17 mouse cellular contexts compared by ENCODE assay signal in genomic region chr4:111136217-111137147, GRCm38 (mm10).
DNase-seq lines count a peak whose midpoint lies in the region; ATAC-seq and TF ChIP-seq lines count a peak whose summit lies in the region.
"Had no signal": no experiment of that assay in that cellular context is flagged by ENCODE, and none has a peak within 500 bp of the region (broad histone marks: within the 10 kb centered on the region; RNA-seq: fewer than 3 reads in every experiment).

No protein-coding gene starts in this region.

- peak; percentile 57 for TF ChIP-seq CTCF in hindbrain, postnatal 0 days (IDR thresholded peaks at IDR 0.05; ENCODE audit: low read depth)

- H3K9me3 ChIP-seq in hindbrain, postnatal 0 days (ENCODE audit: low read length), result no peaks in the 10 kb centered on the region
- no peaks in the 10 kb centered on the region for H3K9me3 ChIP-seq in hindbrain, embryonic 16.5 days (ENCODE audit: control insufficient read depth, low read length)
- H3K9me3 ChIP-seq in midbrain, embryonic 11.5 days (ENCODE audit: control insufficient read depth, low read length), result no peaks in the 10 kb centered on the region
- no peaks in the 10 kb centered on the region for H3K9me3 ChIP-seq in midbrain, embryonic 10.5 days (replicated peaks)
- H3K9me3 ChIP-seq: forebrain, embryonic 15.5 days; heart, embryonic 13.5 days; hindbrain, embryonic 10.5 days; liver, embryonic 12.5 days had no signal

- WGBS in hindbrain, postnatal 0 days, result 69% methylated on average over 3 of the region's 3 CpGs
- WGBS in hindbrain, embryonic 16.5 days, result 70% methylated on average over 3 of the region's 3 CpGs
- WGBS in midbrain, embryonic 11.5 days, result 60% methylated on average over 3 of the region's 3 CpGs
- 71% methylated on average over 3 of the region's 3 CpGs for WGBS in midbrain, embryonic 10.5 days

- no peaks in the 10 kb centered on the region for H3K36me3 ChIP-seq in hindbrain, postnatal 0 days (ENCODE audit: insufficient read depth, low read length)
- no peaks in the 10 kb centered on the region for H3K36me3 ChIP-seq in hindbrain, embryonic 16.5 days (ENCODE audit: control insufficient read depth, insufficient read depth, low read length)
- H3K36me3 ChIP-seq in midbrain, embryonic 11.5 days (ENCODE audit: control insufficient read depth, insufficient read depth, low read length), result no peaks in the 10 kb centered on the region
- no peaks in the 10 kb centered on the region for H3K36me3 ChIP-seq in midbrain, embryonic 10.5 days
- H3K36me3 ChIP-seq: forebrain, embryonic 15.5 days; heart, embryonic 13.5 days; hindbrain, embryonic 10.5 days; liver, embryonic 12.5 days had no signal

- DNase-seq in hindbrain, postnatal 0 days (ENCODE audit: low spot score), result peak; percentile 38
- DNase-seq in midbrain, embryonic 11.5 days (ENCODE audit: low spot score, missing footprints), result no peak
- no peak for DNase-seq in midbrain, embryonic 10.5 days (ENCODE audit: low spot score)
- peak; percentile 21 for DNase-seq in mesoderm, embryonic 11.5 days (ENCODE audit: low read depth, low spot score)
- DNase-seq in T-cell, adult 2 months (ENCODE audit: low spot score), result no peak
- no peak for DNase-seq in cerebellum, postnatal 25 days
- DNase-seq in cerebellum, adult 11 months, result no peak
- DNase-seq: cerebellum, adult 9-10 months; gastrocnemius, postnatal 25 days; right cerebral cortex, postnatal 14 days had no signal

- no peak overlapping the region for H3K4me3 ChIP-seq in hindbrain, postnatal 0 days (ENCODE audit: low read length)
- no peak overlapping the region for H3K4me3 ChIP-seq in hindbrain, embryonic 16.5 days (ENCODE audit: low read length)
- H3K4me3 ChIP-seq in midbrain, embryonic 11.5 days (ENCODE audit: low read depth, low read length), result no peak overlapping the region
- H3K4me3 ChIP-seq in midbrain, embryonic 10.5 days, result no peak overlapping the region
- H3K4me3 ChIP-seq: forebrain, embryonic 15.5 days; heart, embryonic 13.5 days; hindbrain, embryonic 10.5 days; liver, embryonic 12.5 days had no signal

- H3K27ac ChIP-seq in hindbrain, postnatal 0 days, result no peak overlapping the region
- H3K27ac ChIP-seq in hindbrain, embryonic 16.5 days (ENCODE audit: low read depth, low read length), result no peak overlapping the region
- H3K27ac ChIP-seq in midbrain, embryonic 11.5 days (ENCODE audit: low read depth, low read length), result no peak overlapping the region
- H3K27ac ChIP-seq in midbrain, embryonic 10.5 days (replicated peaks), result no peak overlapping the region
- H3K27ac ChIP-seq: forebrain, embryonic 15.5 days; heart, embryonic 13.5 days; hindbrain, embryonic 10.5 days; liver, embryonic 12.5 days had no signal

- H3K9ac ChIP-seq in hindbrain, postnatal 0 days (replicated peaks; ENCODE audit: low read length), result no peak overlapping the region
- H3K9ac ChIP-seq in hindbrain, embryonic 16.5 days (ENCODE audit: low read depth, low read length), result no peak overlapping the region
- H3K9ac ChIP-seq in midbrain, embryonic 11.5 days (ENCODE audit: low read length), result no peak overlapping the region
- H3K9ac ChIP-seq: forebrain, embryonic 15.5 days; heart, embryonic 13.5 days; liver, embryonic 12.5 days had no signal

- no peak overlapping the region for H3K4me2 ChIP-seq in hindbrain, postnatal 0 days (ENCODE audit: low read depth, low read length)
- H3K4me2 ChIP-seq in hindbrain, embryonic 16.5 days (ENCODE audit: low read length), result no peak overlapping the region
- H3K4me2 ChIP-seq in midbrain, embryonic 11.5 days, result no peak overlapping the region
- H3K4me2 ChIP-seq: forebrain, embryonic 15.5 days; heart, embryonic 13.5 days; liver, embryonic 12.5 days had no signal

- no peaks in the 10 kb centered on the region for H3K4me1 ChIP-seq in hindbrain, postnatal 0 days (ENCODE audit: insufficient read depth, low read length)
- no peaks in the 10 kb centered on the region for H3K4me1 ChIP-seq in hindbrain, embryonic 16.5 days (ENCODE audit: control insufficient read depth, insufficient read depth, low read depth, low read length)
- H3K4me1 ChIP-seq in midbrain, embryonic 11.5 days (ENCODE audit: control insufficient read depth, insufficient read depth, low read length), result no peaks in the 10 kb centered on the region
- H3K4me1 ChIP-seq in midbrain, embryonic 10.5 days, result peaks cover 19% of the 10 kb centered on the region
- H3K4me1 ChIP-seq: forebrain, embryonic 15.5 days; heart, embryonic 13.5 days; liver, embryonic 12.5 days had no signal

- H3K27me3 ChIP-seq in hindbrain, postnatal 0 days (ENCODE audit: insufficient read depth, low read length), result no peaks in the 10 kb centered on the region
- no peaks in the 10 kb centered on the region for H3K27me3 ChIP-seq in hindbrain, embryonic 16.5 days (replicated peaks; ENCODE audit: control insufficient read depth, insufficient read depth, low read length)
- H3K27me3 ChIP-seq in midbrain, embryonic 11.5 days (ENCODE audit: control insufficient read depth, insufficient read depth, low read length), result no peaks in the 10 kb centered on the region
- no peaks in the 10 kb centered on the region for H3K27me3 ChIP-seq in midbrain, embryonic 10.5 days (ENCODE audit: low read depth, poor library complexity, severe bottlenecking)
- H3K27me3 ChIP-seq: forebrain, embryonic 15.5 days; heart, embryonic 13.5 days; liver, embryonic 12.5 days had no signal

- ATAC-seq in hindbrain, postnatal 0 days, result peak; percentile 67; the same call in 1 of the 2 replicates
- no peak for ATAC-seq in hindbrain, embryonic 16.5 days
- ATAC-seq in midbrain, embryonic 11.5 days (ENCODE audit: low FRiP score), result peak; percentile 67; the same call in 1 of the 2 replicates
- ATAC-seq: forebrain, embryonic 15.5 days; intestine, embryonic 16.5 days; liver, embryonic 12.5 days; lung, postnatal 0 days had no signal

Comparison
In these comparisons a context has a peak if more than half of its experiments do, and no peak if none do; other contexts are left out.
1. DNase-seq: peak in hindbrain, postnatal 0 days (single experiment) and mesoderm, embryonic 11.5 days (single experiment); none in midbrain, embryonic 11.5 days (single experiment), midbrain, embryonic 10.5 days (single experiment), T-cell, adult 2 months (single experiment), cerebellum, postnatal 25 days (0 of 2) and cerebellum, adult 11 months (single experiment).